Mouse (Mus musculus) macrophage (primary cell): ENCODE results near the gene Nat8f6. TPM values are rescaled to one million over a fixed set of nuclear protein-coding genes. Genes with fewer than 3 reads are reported as not detected.
"Not testable (repeated sequence)": the region's sequence is repeated elsewhere in the genome, so short reads cannot be mapped to it uniquely, and the experiment has no call there.

Experiments
- H3K27ac ChIP-seq: fragments of 350-480 bp; formaldehyde crosslinking; 2 replicates; pipeline ENCODE4 v1.9.0; 2021
- H3K36me3 ChIP-seq: fragments of 350-480 bp; formaldehyde crosslinking; 2 replicates; pipeline ENCODE4 v1.9.0; 2021; ENCODE audit errors: inconsistent target
- H3K4me3 ChIP-seq: fragments of 350-480 bp; formaldehyde crosslinking; 2 replicates; pipeline ENCODE4 v1.9.0; 2021; ENCODE audit errors: inconsistent target
- H3K79me2 ChIP-seq: fragments of 350-480 bp; formaldehyde crosslinking; 2 replicates; pipeline ENCODE4 v1.9.0; 2021; ENCODE audit errors: inconsistent target
- WGBS: methylation state at CpG from one replicate; pipeline ENCODE4 v1.1.7; 2026; ENCODE audit warnings: inconsistent platforms; ENCODE audit not compliant: missing documents; 5-methylcytosine and 5-hydroxymethylcytosine counted together
- polyA plus RNA-seq: library from polyadenylated mRNA; stranded (reverse); fragments of 250-400 nt; gene quantifications from 3 replicates; pipeline ENCODE4 v1.2.4, GENCODE M21; 2018; ENCODE audit warnings: inconsistent platforms

Nat8f6 gene
- polyA plus RNA-seq, 1 experiment from 2014 or later, result not detected

DNA sequence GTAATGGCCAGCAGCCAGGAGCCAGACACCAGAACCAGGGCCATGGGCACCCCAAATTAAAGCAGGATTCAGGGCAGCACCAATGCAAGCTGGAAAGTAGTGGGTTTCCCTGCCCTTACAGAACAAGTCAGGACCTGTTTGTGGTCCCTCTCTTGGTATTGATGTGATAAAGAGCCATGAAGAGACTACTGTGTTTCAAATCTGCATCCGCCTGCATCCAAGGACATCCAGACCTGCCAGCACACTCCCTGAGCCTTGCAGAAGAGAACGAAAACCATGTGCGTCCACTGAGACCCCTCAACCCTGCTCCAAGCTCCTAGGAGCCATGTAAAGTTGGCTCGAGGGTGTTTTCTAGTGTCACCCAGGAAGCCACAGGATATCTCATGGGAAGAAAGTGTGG is 27.4 kb upstream of the Nat8f6 start:
- Histone ChIP-seq H3K4me3 (no peak overlapping the region), H3K27ac (no peak overlapping the region), H3K36me3 (no peaks in the 10 kb centered on the region), H3K79me2 (no peaks in the 10 kb centered on the region)
- WGBS, result 88% methylated on average over 4 of the region's 4 CpGs

DNA sequence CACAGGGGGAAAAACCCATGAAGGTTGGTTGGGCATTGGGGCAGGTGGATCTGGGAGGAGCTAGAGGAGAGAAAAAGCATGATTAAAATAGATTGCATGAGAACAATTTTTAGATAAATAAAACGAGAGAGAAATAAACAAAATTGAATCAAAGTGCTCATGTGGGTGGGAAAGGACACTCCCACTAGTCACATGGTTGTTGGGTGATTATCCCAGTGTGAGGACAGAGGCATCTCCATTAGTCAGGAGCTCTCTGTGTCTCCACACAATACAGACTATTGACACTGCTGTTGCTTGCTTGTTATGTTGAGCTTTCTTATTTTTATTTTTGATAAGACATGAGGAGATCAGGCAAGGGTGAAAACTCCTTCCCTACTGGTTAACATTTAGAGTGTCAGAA is 26.2 kb upstream of the Nat8f6 start:
- Histone ChIP-seq H3K4me3 (no peak overlapping the region), H3K79me2 (no peaks in the 10 kb centered on the region), H3K36me3 (no peaks in the 10 kb centered on the region), H3K27ac (no peak overlapping the region)
- WGBS, result 55% methylated on average over 1 of the region's 1 CpGs

DNA sequence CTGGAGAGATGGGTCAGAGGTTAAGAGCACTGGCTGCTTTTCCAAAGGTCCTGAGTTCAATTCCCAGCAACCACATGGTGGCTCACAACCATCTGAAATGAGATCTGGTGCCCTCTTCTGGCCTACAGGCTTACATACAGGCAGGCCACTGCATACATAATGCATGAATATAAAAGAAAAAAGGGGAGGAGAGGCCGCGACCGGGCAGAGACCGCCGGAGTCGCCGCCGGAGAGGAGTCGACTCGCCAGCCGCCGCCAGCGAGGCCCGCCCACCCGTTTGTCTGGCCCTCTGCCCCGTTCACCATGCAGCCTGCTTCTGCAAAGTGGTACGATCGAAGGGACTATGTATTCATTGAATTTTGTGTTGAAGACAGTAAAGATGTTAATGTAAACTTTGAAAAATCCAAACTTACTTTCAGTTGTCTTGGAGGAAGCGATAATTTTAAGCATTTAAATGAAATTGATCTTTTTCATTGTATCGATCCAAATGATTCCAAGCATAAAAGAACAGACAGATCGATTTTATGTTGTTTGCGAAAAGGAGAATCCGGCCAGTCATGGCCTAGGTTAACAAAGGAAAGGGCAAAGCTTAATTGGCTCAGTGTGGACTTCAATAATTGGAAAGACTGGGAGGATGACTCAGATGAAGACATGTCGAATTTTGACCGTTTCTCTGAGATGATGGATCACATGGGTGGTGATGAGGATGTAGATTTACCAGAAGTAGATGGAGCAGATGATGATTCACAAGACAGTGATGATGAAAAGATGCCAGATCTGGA is 23.1 kb upstream of the Nat8f6 start:
- H3K27ac ChIP-seq, H3K4me3 ChIP-seq, H3K79me2 ChIP-seq, H3K36me3 ChIP-seq: not testable (repeated sequence)
- WGBS, result 93% methylated on average over 17 of the region's 25 CpGs

DNA sequence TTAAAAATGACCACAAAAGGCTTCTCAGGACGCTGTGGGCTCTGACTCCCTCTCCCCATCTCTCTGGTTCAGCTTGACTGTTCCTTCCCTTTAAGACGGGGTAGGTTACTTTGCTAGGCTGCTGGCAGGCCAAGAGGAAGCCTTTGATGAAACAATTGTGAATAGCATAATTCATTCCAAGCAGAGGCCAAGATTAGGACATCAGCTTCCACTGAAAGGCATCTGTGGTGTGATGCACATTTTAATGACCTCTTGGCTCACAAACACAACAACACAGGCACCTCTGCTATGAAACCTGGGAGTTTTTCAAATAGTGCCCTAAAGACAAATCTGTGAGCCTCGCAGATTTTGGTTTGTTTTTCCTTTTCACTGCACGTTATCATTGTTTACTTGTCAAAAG is 19.2 kb upstream of the Nat8f6 start:
- Histone ChIP-seq H3K4me3 (no peak overlapping the region), H3K79me2 (no peaks in the 10 kb centered on the region), H3K36me3 (no peaks in the 10 kb centered on the region), H3K27ac (no peak overlapping the region)
- 68% methylated on average over 3 of the region's 4 CpGs for WGBS

DNA sequence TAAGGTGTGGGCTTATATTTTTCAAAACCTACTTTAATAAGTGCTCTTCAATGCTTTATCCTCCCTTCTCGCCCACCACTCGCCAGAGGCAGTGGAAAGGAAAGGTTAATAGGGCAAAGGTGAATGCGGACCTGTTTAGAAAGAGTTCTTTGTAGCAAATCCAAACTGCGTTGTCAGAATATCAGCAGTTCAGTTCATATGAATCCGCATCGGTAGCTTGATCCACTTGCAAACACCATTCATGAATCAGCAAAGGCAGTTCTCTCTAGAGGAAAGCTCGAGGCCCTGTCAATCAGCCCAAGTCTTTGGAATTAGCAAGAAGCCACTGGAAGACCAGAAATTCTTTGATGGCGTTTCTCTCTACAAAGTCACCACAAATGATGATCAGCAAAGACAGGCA is 17.9 kb upstream of the Nat8f6 start:
- Histone ChIP-seq H3K36me3 (no peaks in the 10 kb centered on the region), H3K27ac (no peak overlapping the region), H3K4me3 (no peak overlapping the region), H3K79me2 (no peaks in the 10 kb centered on the region)
- 88% methylated on average over 7 of the region's 8 CpGs for WGBS

DNA sequence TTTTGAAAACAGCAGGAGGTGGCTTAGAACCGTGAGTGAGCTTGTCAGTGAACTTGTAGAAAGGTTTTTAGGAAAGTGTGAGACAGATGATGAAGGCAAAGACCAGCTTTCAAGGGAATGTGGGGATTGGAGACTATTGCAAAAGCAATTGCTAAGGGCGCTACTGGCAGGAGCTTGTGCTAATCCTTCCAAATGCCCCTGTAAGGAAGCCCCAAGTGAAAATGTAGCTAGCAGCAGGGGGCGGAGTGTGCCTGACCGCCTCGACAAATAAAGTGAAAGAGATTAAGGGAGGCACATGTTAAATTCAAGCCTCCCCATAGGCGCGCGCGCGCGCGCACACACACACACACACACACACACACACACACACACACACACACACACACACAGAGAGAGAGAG is 16.6 kb upstream of the Nat8f6 start:
- 19% methylated on average over 5 of the region's 12 CpGs for WGBS
- H3K79me2 ChIP-seq, H3K27ac ChIP-seq, H3K4me3 ChIP-seq, H3K36me3 ChIP-seq: not testable (repeated sequence)

DNA sequence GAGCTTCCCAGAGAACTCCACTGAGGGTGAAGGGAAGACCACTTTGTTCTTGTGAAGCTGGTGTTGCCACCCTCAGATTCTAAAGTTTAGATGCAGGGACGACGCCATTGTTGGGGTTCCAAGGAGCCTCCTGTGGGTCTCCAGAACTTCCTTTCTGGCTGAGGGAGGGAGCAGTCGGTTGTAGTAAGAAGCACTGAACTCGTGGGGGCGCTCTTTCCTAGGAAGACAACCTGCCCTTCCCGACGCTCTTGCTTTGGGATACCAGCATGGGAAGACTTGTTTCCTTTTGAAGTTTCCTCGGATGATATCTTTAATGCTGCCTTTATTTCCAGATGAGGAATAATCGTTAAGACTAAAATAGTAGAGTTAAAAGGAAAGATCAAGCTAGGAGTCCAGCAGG is 16.1 kb upstream of the Nat8f6 start:
- H3K4me3 ChIP-seq, H3K27ac ChIP-seq, H3K36me3 ChIP-seq, H3K79me2 ChIP-seq: not testable (repeated sequence)
- whole genome bisulfite sequencing, result 47% methylated on average over 2 of the region's 9 CpGs

DNA sequence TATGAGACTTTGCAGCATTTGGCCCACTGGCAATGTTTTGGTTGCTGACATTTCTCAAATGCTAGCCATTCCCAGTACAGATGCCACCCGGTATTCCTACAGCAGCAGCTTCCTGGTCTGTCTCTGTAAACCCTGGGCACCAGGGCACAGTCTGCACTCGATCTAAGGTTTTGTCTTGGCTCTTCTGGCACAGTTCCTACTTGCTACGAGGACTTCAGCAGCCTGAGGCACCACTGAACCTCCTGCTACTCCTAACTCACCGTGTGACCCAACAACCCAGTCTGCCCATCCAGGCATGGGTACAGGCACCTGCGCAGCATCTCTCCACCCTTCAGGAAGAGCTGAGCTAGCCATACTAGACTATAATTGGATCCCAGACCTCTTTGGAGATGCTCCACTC is 15.3 kb upstream of the Nat8f6 start:
- not testable (repeated sequence) for H3K36me3 ChIP-seq, H3K27ac ChIP-seq, H3K79me2 ChIP-seq, H3K4me3 ChIP-seq
- 77% methylated on average over 4 of the region's 5 CpGs for WGBS

DNA sequence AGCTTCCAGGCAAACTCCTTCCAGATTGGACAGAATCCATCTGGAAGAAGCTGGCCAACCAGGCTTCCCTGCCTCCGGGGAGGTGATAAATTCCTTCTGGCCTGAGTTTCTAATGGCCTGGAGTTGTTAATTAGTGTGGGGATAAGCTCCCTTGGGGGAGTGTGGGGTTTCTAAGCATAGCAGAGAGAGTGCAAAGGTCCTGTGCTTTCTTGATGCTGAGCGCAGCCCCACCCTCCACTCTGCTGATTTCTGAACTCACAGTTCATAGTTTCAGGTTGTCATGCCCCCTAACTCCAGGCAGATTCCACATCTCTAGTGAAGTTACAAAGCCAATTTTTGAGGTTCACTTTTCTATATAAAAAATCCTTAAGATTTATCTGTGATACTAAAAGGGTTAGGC is 14.3 kb upstream of the Nat8f6 start:
- not testable (repeated sequence) for H3K79me2 ChIP-seq, H3K36me3 ChIP-seq, H3K4me3 ChIP-seq, H3K27ac ChIP-seq
- 100% methylated on average over 1 of the region's 2 CpGs for WGBS

DNA sequence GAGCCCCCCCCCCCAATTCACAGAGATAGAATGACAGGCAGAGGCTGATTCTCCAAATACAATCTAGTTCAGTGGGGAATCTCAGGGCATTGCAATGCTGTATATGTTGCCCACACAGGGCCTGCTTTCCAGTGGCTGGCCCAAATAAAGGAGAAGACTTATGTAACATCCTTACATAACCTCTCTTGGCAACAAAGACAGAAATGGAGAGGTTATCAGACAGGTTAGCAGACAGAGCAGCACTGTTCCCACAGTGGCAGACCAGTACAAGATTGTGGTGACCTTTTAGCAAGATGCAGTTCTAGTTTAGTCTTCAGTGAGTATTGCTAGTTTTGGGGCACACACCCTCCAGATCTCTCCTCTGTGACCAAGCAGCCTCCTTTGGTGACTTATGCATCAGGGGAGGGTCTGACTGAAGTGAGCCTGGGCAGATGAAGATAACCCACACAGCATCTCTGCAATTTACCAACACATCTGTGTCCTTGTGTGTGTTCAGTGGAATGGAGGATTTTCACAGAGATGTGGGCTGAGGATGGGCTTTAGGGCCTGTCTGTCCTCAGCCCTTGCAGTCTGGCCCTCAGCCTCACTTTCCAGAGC is 13.8 kb upstream of the Nat8f6 start:
- not testable (repeated sequence) for H3K79me2 ChIP-seq, H3K27ac ChIP-seq, H3K4me3 ChIP-seq, H3K36me3 ChIP-seq

DNA sequence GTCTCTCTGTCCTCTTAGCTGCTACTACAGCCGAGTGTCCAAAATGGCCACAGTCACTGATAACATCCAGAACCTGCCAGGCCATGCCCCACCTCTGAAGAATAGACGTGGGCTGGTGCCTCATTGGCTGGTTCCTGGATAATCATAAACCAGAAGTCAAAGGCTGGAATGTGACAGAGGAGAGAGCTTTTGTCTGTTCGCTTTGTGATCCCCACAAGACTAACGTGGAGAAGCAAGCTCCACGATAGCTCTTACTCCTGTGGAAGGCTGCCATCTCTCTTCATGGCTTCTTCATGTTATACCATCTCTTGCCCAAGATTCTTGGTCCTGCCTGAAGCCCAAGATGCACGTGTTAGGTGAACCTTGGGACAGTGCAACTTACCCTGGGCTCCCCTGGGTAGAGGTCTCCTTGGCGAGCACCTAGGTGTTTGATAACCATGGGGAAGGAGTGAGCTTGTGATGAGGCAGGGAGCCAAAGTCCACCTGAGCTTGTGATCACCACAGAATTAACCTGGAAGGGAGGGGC is 11.1 kb upstream of the Nat8f6 start, which contains the start of gene Nat8:
Nat8 (minus strand) TSS at position 287 of the 526 bp plus-strand sequence.
- no peak within 1 kb of the TSS for H3K27ac ChIP-seq
- 81% methylated on average over 7 of the region's 7 CpGs for WGBS
- no peaks in the 10 kb centered on the region for H3K79me2 ChIP-seq
- H3K36me3 ChIP-seq, result no peaks in the 10 kb centered on the region
- H3K4me3 ChIP-seq, result no peak within 1 kb of the TSS

DNA sequence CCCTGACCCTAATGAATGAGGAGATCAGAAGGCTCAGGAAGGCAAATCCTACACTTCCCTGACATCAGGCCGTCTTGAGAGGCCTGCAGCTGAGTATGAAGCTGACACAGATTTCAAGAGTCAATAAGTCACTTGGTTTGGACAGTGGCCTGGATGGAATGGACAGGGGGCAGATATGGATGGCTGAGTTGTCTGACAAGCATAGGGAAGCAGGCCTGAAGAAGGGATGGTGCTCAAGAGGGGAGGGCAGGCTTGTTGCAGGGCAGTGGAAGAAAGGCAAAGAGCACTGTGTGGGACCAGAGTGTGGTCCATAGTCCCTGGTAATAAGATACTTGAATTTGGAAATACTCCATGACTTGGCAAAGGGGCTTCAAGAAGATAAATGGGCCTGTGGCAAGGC is 8.7 kb upstream of the Nat8f6 start:
- Histone ChIP-seq H3K79me2 (no peaks in the 10 kb centered on the region), H3K4me3 (no peak overlapping the region)
- WGBS, result 100% methylated on average over 1 of the region's 1 CpGs

DNA sequence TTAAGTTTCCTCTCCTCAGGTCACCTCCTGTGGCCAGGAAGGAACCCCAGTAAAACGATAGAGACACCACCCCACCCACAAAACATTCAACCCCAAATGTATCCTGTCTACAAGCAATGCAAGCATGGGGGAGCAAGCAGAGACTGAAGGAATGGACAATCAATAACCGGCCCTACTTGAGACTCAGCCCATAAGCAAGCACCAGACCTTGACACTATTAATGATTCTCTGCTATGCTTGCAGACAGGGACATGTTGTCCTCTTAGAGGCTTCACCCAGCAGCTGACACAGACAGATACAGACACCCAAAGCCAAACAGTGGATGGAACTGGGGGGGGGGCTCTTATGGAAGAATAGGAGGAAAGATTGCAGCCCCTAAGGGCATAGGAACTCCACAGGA is 5.1 kb upstream of the Nat8f6 start:
- no peak overlapping the region for H3K4me3 ChIP-seq
- 82% methylated on average over 2 of the region's 2 CpGs for WGBS
- H3K27ac ChIP-seq, result no peak overlapping the region
- no peaks in the 10 kb centered on the region for H3K79me2 ChIP-seq
- H3K36me3 ChIP-seq, result no peaks in the 10 kb centered on the region

More for the DNA sequence above, 8.7 kb upstream of the Nat8f6 start:
- H3K36me3 ChIP-seq, result no peaks in the 10 kb centered on the region
- no peak overlapping the region for H3K27ac ChIP-seq

DNA sequence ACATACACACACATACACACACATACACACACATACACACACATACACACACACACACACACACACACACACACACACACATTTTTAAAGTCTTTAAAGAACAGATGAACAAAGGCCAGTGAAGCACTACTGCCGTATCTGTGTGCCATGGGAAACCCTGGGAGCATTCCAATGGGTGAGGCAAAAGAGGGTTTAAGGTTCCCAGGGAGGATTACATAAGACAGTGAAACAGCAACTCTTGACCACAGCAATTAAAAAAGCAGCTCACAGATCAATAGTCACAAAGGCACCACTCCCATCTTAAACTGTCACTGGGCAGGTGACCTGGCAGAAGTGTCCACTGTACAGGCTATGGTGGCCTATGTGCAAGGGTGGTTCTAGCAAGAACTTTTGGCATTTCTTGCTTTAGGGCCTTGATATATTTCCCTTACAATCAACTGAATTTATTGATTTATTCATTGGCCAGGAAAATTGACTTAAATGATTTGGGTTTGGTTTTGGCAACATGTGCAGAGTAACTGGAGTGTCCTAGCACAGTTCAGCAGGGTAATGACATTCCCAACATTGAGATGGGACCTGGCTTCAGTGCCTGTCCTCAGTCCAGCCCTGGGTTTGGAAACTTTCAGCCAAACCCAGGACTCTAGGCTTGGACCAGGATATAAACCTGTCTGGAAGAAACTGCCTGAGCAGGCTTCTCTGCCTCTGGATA is 2.8 kb upstream of the Nat8f6 start:
- Histone ChIP-seq H3K79me2 (no peaks in the 10 kb centered on the region), H3K36me3 (no peaks in the 10 kb centered on the region), H3K4me3 (no peak overlapping the region), H3K27ac (no peak overlapping the region)
- WGBS, result 89% methylated on average over 1 of the region's 1 CpGs

DNA sequence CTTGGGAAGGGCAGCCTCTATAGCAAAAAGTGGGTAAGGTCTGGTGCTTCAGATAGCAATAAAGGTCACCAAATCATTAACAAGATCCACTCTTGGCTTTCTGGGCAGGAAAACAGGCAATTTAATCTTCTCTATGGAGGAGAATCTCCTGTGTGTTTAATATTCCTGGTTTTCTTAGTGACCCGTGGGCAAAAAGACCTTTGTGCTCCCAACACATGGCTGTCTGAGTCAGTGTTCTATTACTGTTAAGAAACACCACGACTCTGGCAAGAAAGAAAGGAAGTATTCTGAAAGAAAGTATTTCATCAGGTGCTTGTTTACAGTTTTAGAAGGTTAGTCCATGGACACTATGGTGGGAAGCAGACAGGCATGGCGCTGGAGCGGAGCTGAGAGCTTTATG is 1.5 kb upstream of the Nat8f6 start:
- no peak overlapping the region for H3K4me3 ChIP-seq
- WGBS, result 85% methylated on average over 4 of the region's 4 CpGs
- no peak overlapping the region for H3K27ac ChIP-seq
- H3K79me2 ChIP-seq, result no peaks in the 10 kb centered on the region
- no peaks in the 10 kb centered on the region for H3K36me3 ChIP-seq
